Mouse (Mus musculus): Measurements from ENCODE around the gene Paxx. TPM values are rescaled to one million over a fixed set of nuclear protein-coding genes. Genes with fewer than 3 reads are reported as not detected.

Paxx gene
- total RNA-seq, 2 experiments from 2014 or later: 64.5 to 69.1 TPM

DNA sequence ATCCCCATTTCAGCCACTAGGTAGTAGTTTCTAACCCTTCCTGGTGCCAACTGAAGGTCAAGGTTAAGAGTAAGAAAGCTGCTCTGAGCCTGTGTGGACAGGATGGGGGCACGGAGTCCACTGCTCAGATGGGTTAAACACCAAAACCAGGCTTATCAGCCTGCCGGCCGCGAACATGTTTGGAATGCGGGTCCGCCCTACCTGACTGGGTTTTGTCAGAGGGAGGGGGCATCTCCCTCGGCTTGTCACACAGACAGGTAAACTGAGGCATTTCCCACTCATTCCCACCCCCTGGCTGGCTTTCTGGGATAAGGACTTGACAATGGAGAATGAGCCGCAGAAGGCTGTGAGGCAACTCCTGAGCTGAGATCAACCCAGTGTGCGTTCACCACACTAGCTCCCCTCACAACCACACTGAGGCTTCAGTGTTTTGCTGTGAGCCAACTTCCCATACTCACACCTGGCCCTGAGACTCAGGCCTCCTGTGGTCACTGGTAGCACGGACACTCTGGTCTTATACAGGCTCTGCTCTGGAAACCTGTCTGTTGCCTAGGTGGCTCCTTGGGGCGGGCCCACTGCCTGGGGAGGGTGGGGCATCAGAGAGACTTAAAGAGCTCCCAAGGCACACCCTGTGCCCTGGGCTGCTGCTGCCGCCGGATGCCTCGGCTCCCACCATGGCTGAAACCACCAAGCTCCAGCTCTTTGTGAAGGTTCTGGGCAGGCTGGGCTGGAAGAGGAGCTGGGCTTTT is 4.5 kb downstream of the Paxx start, which contains the start of gene Clic3:
Gene Clic3 (plus strand): TSS at position 634 of the 749 bp plus-strand sequence.
- no peak for DNase-seq (ENCODE audit: low spot score in 2 of 2)

DNA sequence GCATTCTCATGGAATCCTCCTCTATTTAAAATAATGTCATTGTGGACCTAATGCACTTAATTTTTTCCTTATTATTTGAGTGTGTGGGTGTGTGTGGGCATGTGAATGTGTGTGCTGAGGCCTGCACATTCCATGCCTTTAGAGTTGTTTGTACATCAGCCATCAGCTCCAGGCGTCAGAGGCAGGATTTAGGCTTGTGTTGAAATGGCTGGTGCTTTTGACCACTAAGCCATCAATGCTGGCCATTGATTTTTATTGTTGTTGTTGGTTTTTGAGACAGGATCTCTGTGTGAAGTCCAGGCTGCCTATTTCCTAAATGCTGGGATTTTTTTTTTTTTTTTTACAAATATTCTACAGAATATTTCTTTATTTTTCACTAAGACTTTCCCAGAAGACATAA is 7.9 kb downstream of the Paxx start:
- no peak for DNase-seq (ENCODE audit: low spot score in 2 of 2)

- DNase-seq (ENCODE audit: low spot score in 2 of 2): no peak
Measured at GRCm38 (mm10) chr2:25450853-25451647, 9.8 kb downstream of the Paxx start.

DNA sequence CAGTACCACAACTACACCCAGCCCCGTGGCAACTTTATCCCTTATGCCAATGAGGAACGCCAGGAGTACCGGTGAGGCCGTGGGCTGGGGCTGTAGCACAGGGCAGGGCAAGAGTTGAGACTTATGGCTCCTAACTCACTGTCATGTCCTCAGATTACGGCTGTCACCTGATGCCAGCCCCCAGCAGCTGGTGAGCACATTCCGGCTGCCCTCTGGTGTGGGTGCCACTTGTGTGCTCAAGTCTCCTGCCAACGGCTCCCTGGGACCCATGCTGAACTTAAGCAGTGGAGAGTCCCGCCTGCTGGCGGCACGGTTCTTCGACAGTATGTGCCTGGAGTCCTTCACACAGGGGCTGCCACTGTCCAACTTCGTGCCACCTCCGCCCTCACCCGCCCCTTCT is 18.2 kb downstream of the Paxx start:
- no peak for DNase-seq (ENCODE audit: low spot score in 2 of 2)

DNA sequence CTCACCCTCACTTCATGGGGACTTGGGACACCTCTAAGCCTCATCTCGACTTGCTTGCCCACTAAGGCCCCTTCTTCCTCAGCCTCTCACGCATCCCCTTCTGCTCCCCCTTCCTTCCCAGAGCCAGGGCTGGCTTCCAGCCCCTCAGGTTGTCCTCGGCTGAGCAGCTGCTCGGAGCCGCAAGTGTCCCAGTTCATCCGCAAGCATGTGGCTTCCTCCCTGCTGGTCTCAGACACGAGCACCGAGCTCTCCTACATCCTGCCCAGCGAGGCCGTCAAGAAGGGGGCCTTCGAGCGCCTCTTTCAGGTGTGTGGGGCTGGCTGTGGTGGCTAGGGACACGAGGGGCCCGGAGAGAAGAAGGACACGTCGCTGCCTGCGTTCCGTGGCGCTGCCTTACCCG is 19.8 kb downstream of the Paxx start:
- DNase-seq (ENCODE audit: low spot score in 2 of 2): no peak

DNA sequence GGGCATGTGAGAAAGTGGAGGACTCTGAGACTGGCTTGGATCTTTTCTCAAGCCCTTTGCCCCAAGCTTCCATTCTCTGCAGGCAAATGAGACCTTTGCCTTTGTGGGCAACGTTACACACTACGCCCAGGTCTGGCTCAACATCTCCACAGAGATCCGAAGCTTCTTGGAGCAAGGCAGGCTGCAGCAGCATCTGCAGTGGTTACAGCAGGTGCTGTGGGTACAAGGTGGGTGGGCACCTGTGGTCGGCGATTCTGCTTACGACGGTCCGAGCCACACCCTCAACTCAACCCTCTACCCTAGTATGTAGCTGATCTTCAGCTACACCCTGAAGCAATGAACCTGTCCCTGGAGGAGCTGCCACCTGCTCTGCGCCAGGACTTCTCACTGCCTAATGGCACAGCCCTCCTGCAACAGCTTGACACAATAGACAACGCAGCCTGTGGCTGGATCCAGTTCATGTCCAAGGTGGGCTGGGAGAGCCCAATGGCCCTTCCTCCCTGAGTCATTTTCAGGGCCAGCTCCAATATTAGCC is 24.5 kb downstream of the Paxx start:
- no peak for DNase-seq (ENCODE audit: low spot score in 2 of 2)

GRCm38 (mm10) chr2:25434292-25434691 is 26.6 kb downstream of the Paxx start:
- DNase-seq (ENCODE audit: low spot score in 2 of 2): no peak

- no peak for DNase-seq (ENCODE audit: low spot score in 2 of 2)
Measured at GRCm38 (mm10) chr2:25433101-25433500, 27.8 kb downstream of the Paxx start.

- no peak for DNase-seq (ENCODE audit: low spot score in 2 of 2)
Measured at GRCm38 (mm10) chr2:25432326-25433098, 28.4 kb downstream of the Paxx start.

DNA sequence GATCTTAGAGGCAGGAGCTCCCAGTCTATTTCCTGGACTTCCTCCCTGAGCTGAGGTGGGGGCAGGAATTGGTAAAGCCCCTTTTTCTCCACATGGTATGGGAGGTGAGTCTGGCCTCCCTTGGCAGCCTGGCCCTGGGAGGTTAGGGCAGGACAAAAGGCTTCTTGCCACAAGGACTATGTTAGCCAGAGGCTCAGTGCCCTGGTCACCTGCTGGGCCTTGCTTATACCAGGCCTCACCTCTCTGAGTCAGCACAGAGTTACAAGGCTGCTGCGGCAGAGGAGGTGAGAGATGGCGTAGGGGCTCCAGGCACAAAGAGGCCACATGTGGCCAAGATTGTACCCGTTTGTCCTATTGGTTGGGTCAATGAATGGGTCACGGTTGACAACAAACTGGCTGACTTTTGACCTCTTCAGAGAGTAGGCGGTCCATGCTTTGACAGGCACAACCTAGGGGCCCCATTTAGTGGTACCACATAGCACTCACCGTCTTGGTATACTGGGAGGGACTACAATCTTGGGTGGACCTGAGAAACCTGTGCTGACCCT is 29.5 kb downstream of the Paxx start:
- no peak for DNase-seq (ENCODE audit: low spot score in 2 of 2)

DNA sequence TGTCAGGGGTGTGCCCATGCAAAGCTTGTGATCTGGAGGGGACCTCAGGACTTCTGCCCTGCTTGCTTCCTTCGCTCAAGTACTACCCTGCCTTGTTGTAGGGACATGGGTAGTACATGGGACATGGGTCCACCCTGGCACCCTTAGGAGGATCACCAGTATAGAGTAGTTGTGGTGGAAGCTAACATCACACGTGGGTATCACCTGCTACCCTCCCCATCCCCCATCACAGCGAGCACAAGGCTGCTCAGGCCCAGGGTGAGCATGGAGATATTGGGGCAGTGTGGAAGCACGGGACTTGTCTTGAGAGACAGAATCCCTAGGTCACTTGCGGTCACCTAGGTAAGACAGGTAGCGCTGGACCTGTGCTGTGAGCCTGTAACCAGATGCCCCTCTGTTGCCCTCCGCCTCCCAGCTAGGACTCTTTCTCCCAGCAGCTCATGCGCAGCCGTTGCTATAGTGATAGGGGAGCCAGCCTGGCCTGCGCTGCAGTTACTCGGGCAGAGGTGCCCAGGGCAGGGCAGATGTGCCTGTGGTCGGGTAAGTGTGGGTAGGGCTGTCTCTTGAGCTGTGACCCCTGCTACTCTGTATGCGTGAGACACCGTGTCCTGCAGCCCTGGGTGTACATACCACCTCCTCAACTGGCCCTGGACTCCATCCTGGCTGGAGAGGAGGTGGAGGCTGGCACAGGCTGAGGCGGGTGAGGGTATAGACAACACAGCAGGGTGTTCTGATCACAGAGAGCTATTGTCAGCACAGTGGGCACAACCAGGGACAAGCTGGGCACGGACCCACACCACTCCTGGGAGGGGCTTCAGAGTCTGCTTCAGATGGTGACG is 30.3 kb downstream of the Paxx start:
- peak; percentile 44 for DNase-seq (ENCODE audit: low spot score in 2 of 2)

DNA sequence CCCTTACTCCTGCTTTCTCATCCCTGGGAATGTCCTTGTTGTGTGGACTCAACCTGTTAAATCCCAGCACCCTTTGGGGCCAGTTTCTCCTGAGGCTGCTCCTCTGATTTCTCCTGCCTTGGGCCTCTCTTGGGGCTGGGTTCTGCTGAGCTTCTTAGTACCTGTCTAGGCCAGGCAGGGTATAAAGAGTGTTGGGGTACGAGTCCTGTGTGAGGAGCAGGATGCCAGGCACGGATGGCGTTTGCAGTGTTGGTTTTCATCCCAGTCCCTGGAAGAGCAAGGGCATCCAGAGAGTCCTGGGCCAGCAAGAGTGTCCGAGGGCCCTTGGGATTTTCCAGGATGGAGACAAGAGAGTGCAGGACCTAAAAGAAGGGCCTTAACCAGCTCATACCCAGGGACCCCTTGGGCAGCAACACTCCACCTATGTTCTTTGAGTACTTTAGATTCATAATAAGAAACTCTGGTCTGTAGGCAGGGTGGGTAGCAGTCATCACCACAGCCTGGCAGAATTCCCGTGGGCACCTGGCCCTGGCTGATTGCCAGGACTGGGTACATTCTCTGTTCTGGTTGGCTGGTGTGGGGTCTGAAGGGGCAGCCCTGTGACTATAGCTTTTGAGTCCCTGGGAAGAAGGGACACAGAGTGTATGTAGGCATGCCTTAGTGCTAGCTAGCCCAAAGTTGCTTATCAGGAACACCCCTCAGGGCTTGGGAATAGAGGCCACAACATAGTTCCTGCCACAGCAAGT is 31.3 kb downstream of the Paxx start:
- peak in 1 of 2 experiments; percentile 17 for DNase-seq (ENCODE audit: low spot score in 2 of 2)

- peak; percentile 94 to 98 for DNase-seq (ENCODE audit: low spot score in 2 of 2)
Measured at GRCm38 (mm10) chr2:25428442-25429236, 32.3 kb downstream of the Paxx start, which contains the start of gene Abca2. Gene Abca2 (plus strand): TSS chr2:25428703.

DNA sequence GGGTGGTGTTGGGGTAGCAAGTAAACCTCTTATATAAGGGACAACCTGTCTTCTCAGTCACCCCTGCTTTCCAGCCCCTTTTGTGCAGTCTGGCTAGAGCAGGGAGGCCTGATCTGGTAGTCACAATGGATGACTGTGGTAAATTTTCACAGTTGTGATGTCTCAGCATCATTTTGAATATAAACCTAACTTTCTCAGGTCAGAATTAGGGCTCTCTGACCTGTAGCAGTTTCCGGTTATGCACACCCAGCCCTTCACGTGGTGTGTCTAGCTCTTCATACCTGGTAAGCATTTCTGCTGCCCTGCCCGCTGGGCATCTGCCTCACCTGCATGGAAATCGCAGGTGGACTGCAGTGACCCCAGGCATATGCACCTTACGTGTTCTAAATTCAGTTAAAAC is 33.6 kb downstream of the Paxx start:
- DNase-seq (ENCODE audit: low spot score in 2 of 2): no peak

DNA sequence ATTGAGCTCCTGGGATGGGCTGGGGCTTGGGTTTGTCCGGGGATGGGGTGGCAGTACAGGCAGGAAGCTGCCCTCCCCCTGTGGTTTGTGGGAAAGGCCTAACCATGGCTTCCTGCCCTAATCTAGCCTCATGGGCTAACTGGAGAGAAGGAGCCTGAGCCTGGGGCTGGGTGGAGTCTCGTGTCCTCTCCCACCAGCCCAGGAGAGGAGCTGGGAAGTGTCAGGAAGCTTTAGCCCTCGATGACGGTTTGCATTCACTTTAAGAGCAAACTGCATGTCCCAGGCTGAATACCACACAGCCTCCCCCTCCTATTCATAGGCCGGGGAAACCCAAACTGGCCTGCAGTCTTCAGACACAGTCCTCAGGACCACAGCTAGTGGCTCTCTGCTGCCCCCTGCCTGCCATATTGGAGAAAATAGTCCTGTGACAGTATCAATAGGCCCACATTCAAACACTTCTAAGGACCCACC is 34.1 kb downstream of the Paxx start:
- peak; percentile 64 to 72 for DNase-seq (ENCODE audit: low spot score in 2 of 2)

GRCm38 (mm10) chr2:25425481-25425880 is 35.4 kb downstream of the Paxx start:
- DNase-seq (ENCODE audit: low spot score in 2 of 2): no peak

- no peak for DNase-seq (ENCODE audit: low spot score in 2 of 2)
Measured at GRCm38 (mm10) chr2:25423626-25424025, 37.3 kb downstream of the Paxx start.

Data from left cerebral cortex, adult 18-20 months (tissue).